Mouse (Mus musculus): Measurements from ENCODE around the gene Tac4. TPM values are rescaled to one million over a fixed set of nuclear protein-coding genes. Genes with fewer than 3 reads are reported as not detected.

Gene Tac4
- polyA plus RNA-seq (2017; shearing (Covaris generic)), result not detected

GRCm38 (mm10) chr11:95261178-95261751 is at the start of gene Tac4:
Tac4 (plus strand) TSS chr11:95261529.

GRCm38 (mm10) chr11:95310007-95310647 is 48.8 kb downstream of the Tac4 start, which contains the start of gene Kat7:
Kat7 (minus strand) TSS chr11:95310246.

Other genes with a start within 250 kb of the Tac4 start
- 8.8 TPM for gene Pdk2, start 220.2 kb upstream of the Tac4 start, polyA plus RNA-seq (2017; shearing (Covaris generic))
- 3.9 TPM for gene Itga3, start 184.7 kb upstream of the Tac4 start, polyA plus RNA-seq (2017; shearing (Covaris generic))
- not detected for gene Dlx3, start 141.4 kb upstream of the Tac4 start, polyA plus RNA-seq (2017; shearing (Covaris generic))
- not detected for gene Dlx4, start 115.3 kb upstream of the Tac4 start, polyA plus RNA-seq (2017; shearing (Covaris generic))
- gene Kat7, start 48.7 kb downstream of the Tac4 start, polyA plus RNA-seq (2017; shearing (Covaris generic)), result 89.5 TPM
- gene Fam117a, start 75.5 kb downstream of the Tac4 start, polyA plus RNA-seq (2017; shearing (Covaris generic)), result 35.9 TPM
- 50.3 TPM for gene Slc35b1, start 123.2 kb downstream of the Tac4 start, polyA plus RNA-seq (2017; shearing (Covaris generic))
- 149 TPM for gene Spop, start 152.6 kb downstream of the Tac4 start, polyA plus RNA-seq (2017; shearing (Covaris generic))

All from effector memory CD4-positive, alpha-beta T cell, adult 5 months (primary cell).